Mouse (Mus musculus) liver, embryonic 14.5 days (tissue): ENCODE data around the gene Thbd.

Experiments used
- CTCF ChIP-seq: IDR thresholded peaks from 2 replicates; pipeline ENCODE4 v1.5.1; 2016; ENCODE audit warnings: antibody characterized with exemption, low read depth, control low read depth
- EP300 ChIP-seq: IDR thresholded peaks from 2 replicates; pipeline ENCODE4 v1.6.1; 2016; ENCODE audit warnings: antibody characterized with exemption, low read depth

GRCm38 (mm10) chr2:148393846-148394245, 14.1 kb downstream of the Thbd start:
- TF ChIP-seq CTCF (no peak), EP300 (no peak)
